Mouse (Mus musculus): ENCODE results near the gene Aoah. TPM values are rescaled to one million over a fixed set of nuclear protein-coding genes. Genes with fewer than 3 reads are reported as not detected.

The Aoah gene
- total and polyA plus RNA-seq, 3 experiments = 0.17 TPM; not detected in 2

DNA sequence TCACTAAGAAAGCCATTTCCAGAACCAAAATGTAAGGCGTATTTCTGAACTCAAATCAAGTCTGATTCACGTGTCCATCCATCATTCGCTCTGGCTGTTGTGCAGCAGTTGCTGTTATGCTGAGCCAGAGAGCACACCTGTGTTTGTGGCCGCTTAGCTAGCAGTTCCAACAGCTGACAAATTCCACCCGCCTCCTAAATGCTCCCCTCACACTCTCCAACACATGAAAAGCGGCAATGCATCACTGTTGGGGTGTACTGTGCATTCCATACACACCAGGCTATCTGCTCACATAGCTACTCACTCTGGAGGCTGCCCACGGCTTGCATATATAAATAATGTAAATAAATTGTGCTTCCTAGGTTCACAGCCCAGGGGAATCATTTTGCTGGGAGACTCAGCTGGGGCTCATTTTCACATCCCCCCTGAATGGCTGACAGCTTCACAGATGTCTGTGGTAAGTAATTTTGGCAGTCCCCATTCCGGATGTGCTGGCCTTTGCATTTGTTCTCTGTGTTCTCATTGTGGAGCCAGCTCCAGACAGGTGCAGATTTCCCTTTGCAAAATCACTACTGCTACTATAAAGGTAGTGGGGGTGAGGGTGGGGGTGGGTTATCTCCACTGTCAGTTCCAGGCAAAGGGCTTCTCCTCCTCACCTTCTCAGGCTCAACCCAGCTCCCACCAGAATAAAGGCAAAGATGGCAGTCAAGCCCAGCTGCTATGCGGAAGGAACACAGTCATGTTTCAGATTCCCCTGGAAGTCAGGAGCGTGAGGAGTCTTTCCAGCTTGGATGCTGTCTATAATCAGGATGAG is 123.0 kb downstream of the Aoah start:
- dilution Hi-C loops (cut with MboI; ENCODE audit: extremely low pct_ligation_motif_present, extremely low pct_unique_long_range_greater_than_20kb, low sequenced_read_pairs) = no loop called here
- no peak for DNase-seq (ENCODE audit: extremely low read depth)
- in situ Hi-C loops (cut with MboI; ENCODE audit: low pct_ligation_motif_present, low pct_unique_long_range_greater_than_20kb, low sequenced_read_pairs) = no loop called here

GRCm38 (mm10) chr13:20920401-20920800 is 126.5 kb downstream of the Aoah start:
- no peak for DNase-seq (ENCODE audit: extremely low read depth)
- no peaks in the 10 kb centered on the region for H3K36me3 ChIP-seq (replicated peaks in 1 of 2; ENCODE audit: control insufficient read depth in 1 of 2, insufficient read depth in 1 of 2, low read length in 1 of 2)
- in situ Hi-C loops (cut with MboI; ENCODE audit: low pct_ligation_motif_present, low pct_unique_long_range_greater_than_20kb, low sequenced_read_pairs) (no loop called here), dilution Hi-C loops (cut with MboI; ENCODE audit: extremely low pct_ligation_motif_present, extremely low pct_unique_long_range_greater_than_20kb, low sequenced_read_pairs) (no loop called here)
- H3K9ac ChIP-seq (ENCODE audit: insufficient read depth, low read depth) = no peak overlapping the region
- H3K9me3 ChIP-seq (replicated peaks; ENCODE audit: low read length) = no peaks in the 10 kb centered on the region
- H3K27me3 ChIP-seq (replicated peaks) = no peaks in the 10 kb centered on the region
- no peaks in the 10 kb centered on the region for H3K4me1 ChIP-seq (ENCODE audit: control insufficient read depth in 1 of 2, insufficient read depth in 2 of 2)
- no peak overlapping the region for H3K27ac ChIP-seq (ENCODE audit: insufficient read depth, low read depth)
- no peaks in the 10 kb centered on the region for H3K79me2 ChIP-seq (replicated peaks; ENCODE audit: control insufficient read depth, extremely low read depth, insufficient read depth, poor library complexity, severe bottlenecking)
- H3K4me3 ChIP-seq (replicated peaks in 1 of 3; ENCODE audit: low read depth in 2 of 3, low read length in 2 of 3, poor library complexity in 1 of 3) = no peak overlapping the region
- no peak overlapping the region for H3K4me2 ChIP-seq (ENCODE audit: insufficient read depth, low read depth, poor library complexity, severe bottlenecking)
- TF ChIP-seq E2F4 (IDR thresholded peaks at IDR 0.05; ENCODE audit: insufficient replicate concordance, low read depth, low read length) (no peak), POLR2AphosphoS2 (IDR thresholded peaks at IDR 0.05; ENCODE audit: low read depth, low read length) (no peak), HCFC1 (IDR thresholded peaks at IDR 0.05; ENCODE audit: low read depth, low read length) (no peak), MAX (IDR thresholded peaks at IDR 0.05; ENCODE audit: low read length) (no peak), ZKSCAN1 (IDR thresholded peaks at IDR 0.05; ENCODE audit: borderline replicate concordance, low read depth, low read length) (no peak), UBTF (IDR thresholded peaks at IDR 0.05; ENCODE audit: low read depth, low read length) (no peak), EP300 (IDR thresholded peaks at IDR 0.05; ENCODE audit: low read length) (no peak), MEF2A (IDR thresholded peaks at IDR 0.05; ENCODE audit: borderline replicate concordance, low read depth, low read length) (no peak), ZC3H11A (IDR thresholded peaks at IDR 0.05; ENCODE audit: low read depth, low read length) (no peak), GABPA (IDR thresholded peaks at IDR 0.05; ENCODE audit: insufficient replicate concordance, low read depth, low read length) (no peak), ZNF384 (IDR thresholded peaks at IDR 0.05; ENCODE audit: low read depth, low read length) (no peak), IRF4 (IDR thresholded peaks at IDR 0.05; ENCODE audit: low read depth, low read length) (no peak), MYC (IDR thresholded peaks at IDR 0.05; ENCODE audit: low read depth, low read length) (no peak), KAT2A (IDR thresholded peaks at IDR 0.05; ENCODE audit: insufficient replicate concordance, low read length) (no peak), ZMIZ1 (IDR thresholded peaks at IDR 0.05; ENCODE audit: low read depth, low read length) (no peak), CHD2 (IDR thresholded peaks at IDR 0.05; ENCODE audit: low read length) (no peak), JUND (conservative IDR thresholded peaks at IDR 0.05; ENCODE audit: low read depth, low read length) (no peak), POLR2A (IDR thresholded peaks at IDR 0.05; ENCODE audit: low read depth, low read length) (no peak), MXI1 (IDR thresholded peaks at IDR 0.05; ENCODE audit: low read depth, low read length) (no peak)

More for the DNA sequence above, 123.0 kb downstream of the Aoah start:
- no peaks in the 10 kb centered on the region for H3K27me3 ChIP-seq (replicated peaks)
- no peaks in the 10 kb centered on the region for H3K9me3 ChIP-seq (replicated peaks; ENCODE audit: low read length)
- no peak overlapping the region for H3K4me3 ChIP-seq (replicated peaks in 1 of 3; ENCODE audit: low read depth in 2 of 3, low read length in 2 of 3, poor library complexity in 1 of 3)
- H3K4me1 ChIP-seq (ENCODE audit: control insufficient read depth in 1 of 2, insufficient read depth in 2 of 2) = peaks cover 3 to 5% of the 10 kb centered on the region in 2 experiments; a peak in 1 of 4 replicates
- TF ChIP-seq POLR2AphosphoS2 (IDR thresholded peaks at IDR 0.05; ENCODE audit: low read depth, low read length) (no peak), ZKSCAN1 (IDR thresholded peaks at IDR 0.05; ENCODE audit: borderline replicate concordance, low read depth, low read length) (no peak), MEF2A (IDR thresholded peaks at IDR 0.05; ENCODE audit: borderline replicate concordance, low read depth, low read length) (no peak), MAZ (IDR thresholded peaks at IDR 0.05; ENCODE audit: low read depth, low read length) (no peak), TBP (conservative IDR thresholded peaks at IDR 0.05; ENCODE audit: low read depth, low read length) (no peak)
- H3K36me3 ChIP-seq (replicated peaks in 1 of 2; ENCODE audit: control insufficient read depth in 1 of 2, insufficient read depth in 1 of 2, low read length in 1 of 2) = no peaks in the 10 kb centered on the region
- no peak overlapping the region for H3K4me2 ChIP-seq (ENCODE audit: insufficient read depth, low read depth, poor library complexity, severe bottlenecking)
- no peaks in the 10 kb centered on the region for H3K79me2 ChIP-seq (replicated peaks; ENCODE audit: control insufficient read depth, extremely low read depth, insufficient read depth, poor library complexity, severe bottlenecking)
- H3K9ac ChIP-seq (ENCODE audit: insufficient read depth, low read depth) = no peak overlapping the region
- H3K27ac ChIP-seq (ENCODE audit: insufficient read depth, low read depth) = no peak overlapping the region

All from CH12.LX (cell line).